Mouse (Mus musculus) E14TG2a.4 (cell line): ENCODE data around the gene Gm37240.

ENCODE experiments used
- CTCF ChIP-seq: conservative IDR thresholded peaks from 2 replicates; pipeline ENCODE4 v1.5.1; 2014; ENCODE audit warnings: low read length
- NANOG ChIP-seq: IDR thresholded peaks from 2 replicates; pipeline ENCODE4 v1.6.1; 2014; ENCODE audit warnings: borderline replicate concordance, low read length, mixed read lengths
- POU5F1 ChIP-seq: IDR thresholded peaks from 2 replicates; pipeline ENCODE4 v1.6.1; 2014; ENCODE audit warnings: low read length, borderline replicate concordance

GRCm38 (mm10) chr3:85553731-85554277, 333.5 kb downstream of the Gm37240 start:
- TF ChIP-seq CTCF (no peak), NANOG (no peak), POU5F1 (no peak)
